Mouse (Mus musculus) forebrain, embryonic 13.5 days (tissue): Measurements from ENCODE around the gene Lurap1l. TPM values are rescaled to one million over a fixed set of nuclear protein-coding genes. Genes with fewer than 3 reads are reported as not detected.

Experiments
- ATAC-seq: fragments of 200-750 bp; cut with Nextera tagmentation; 2 replicates; pipeline ENCODE4 v1.8.0; 2017
- H3K27ac ChIP-seq: fragments of 300-500 bp; sonication (generic); 2 replicates; pipeline ENCODE4 v1.5.1; 2015; ENCODE audit warnings: inconsistent platforms, mild to moderate bottlenecking, moderate library complexity
- H3K27me3 ChIP-seq: fragments of 300-500 bp; sonication (generic); 2 replicates; pipeline ENCODE4 v1.6.1; 2015; ENCODE audit warnings: mild to moderate bottlenecking, inconsistent platforms
- H3K36me3 ChIP-seq: fragments of 300-500 bp; sonication (generic); 2 replicates; pipeline ENCODE4 v1.6.1; 2015; ENCODE audit warnings: mild to moderate bottlenecking, inconsistent platforms; ENCODE audit not compliant: poor library complexity, severe bottlenecking
- H3K4me1 ChIP-seq: fragments of 300-500 bp; sonication (generic); 2 replicates; pipeline ENCODE4 v1.6.1; 2015; ENCODE audit warnings: inconsistent platforms
- H3K4me2 ChIP-seq: fragments of 300-500 bp; sonication (generic); 2 replicates; pipeline ENCODE4 v1.6.1; 2015; ENCODE audit warnings: inconsistent platforms, mild to moderate bottlenecking, moderate library complexity
- H3K4me3 ChIP-seq: fragments of 300-500 bp; sonication (generic); 2 replicates; pipeline ENCODE4 v1.5.1; 2015; ENCODE audit warnings: mild to moderate bottlenecking, inconsistent platforms
- H3K9ac ChIP-seq: fragments of 300-500 bp; sonication (generic); 2 replicates; pipeline ENCODE4 v1.6.1; 2015; ENCODE audit warnings: mild to moderate bottlenecking, inconsistent platforms
- H3K9me3 ChIP-seq: fragments of 300-500 bp; sonication (generic); replicated peaks from 2 replicates; pipeline ENCODE4 v1.6.1; 2016; ENCODE audit warnings: inconsistent platforms
- WGBS: fragments of 180-500 bp; shearing (Covaris S2); methylation state at CpG from one replicate; pipeline ENCODE4 v1.1.7; 2015; 5-methylcytosine and 5-hydroxymethylcytosine counted together
- polyA plus RNA-seq: library from polyadenylated mRNA; unstranded; fragments of >200 nt; fragmentation: Nextera tagmentation; extraction: Ambion mirVana; gene quantifications from 2 replicates; pipeline ENCODE4 v1.2.1, GENCODE M21; 2015

The Lurap1l gene
- polyA plus RNA-seq, 1 experiment from 2014 or later, result 3.3 TPM

GRCm38 (mm10) chr4:80919217-80919867 lies 8.9 kb downstream of the Lurap1l start:
- H3K4me2 ChIP-seq, result no peak overlapping the region
- ATAC-seq, result no peak
- no peaks in the 10 kb centered on the region for H3K9me3 ChIP-seq
- no peaks in the 10 kb centered on the region for H3K27me3 ChIP-seq
- H3K9ac ChIP-seq, result no peak overlapping the region
- 77% methylated on average over 1 of the region's 1 CpGs for WGBS
- no peak overlapping the region for H3K4me3 ChIP-seq
- no peak overlapping the region for H3K27ac ChIP-seq
- H3K4me1 ChIP-seq, result no peaks in the 10 kb centered on the region
- H3K36me3 ChIP-seq, result no peaks in the 10 kb centered on the region

GRCm38 (mm10) chr4:80921646-80922489 lies 11.4 kb downstream of the Lurap1l start:
- Histone ChIP-seq H3K27ac (no peak overlapping the region), H3K4me2 (no peak overlapping the region), H3K4me1 (0 out of 2 replicates have a peak, but pooled peaks cover 5% of the 10 kb centered on the region), H3K9ac (no peak overlapping the region), H3K9me3 (no peaks in the 10 kb centered on the region), H3K27me3 (no peaks in the 10 kb centered on the region), H3K4me3 (no peak overlapping the region), H3K36me3 (no peaks in the 10 kb centered on the region)
- 88% methylated on average over 4 of the region's 4 CpGs for WGBS
- ATAC-seq, result no peak

GRCm38 (mm10) chr4:80922654-80923053 lies 12.2 kb downstream of the Lurap1l start:
- H3K9me3 ChIP-seq, result no peaks in the 10 kb centered on the region
- no peak overlapping the region for H3K27ac ChIP-seq
- H3K4me2 ChIP-seq, result no peak overlapping the region
- no peaks in the 10 kb centered on the region for H3K27me3 ChIP-seq
- H3K4me1 ChIP-seq, result 0 out of 2 replicates have a peak, but pooled peaks cover 5% of the 10 kb centered on the region
- ATAC-seq, result no peak
- no peak overlapping the region for H3K4me3 ChIP-seq
- no peak overlapping the region for H3K9ac ChIP-seq
- no peaks in the 10 kb centered on the region for H3K36me3 ChIP-seq
- WGBS, result 92% methylated on average over 2 of the region's 2 CpGs

DNA sequence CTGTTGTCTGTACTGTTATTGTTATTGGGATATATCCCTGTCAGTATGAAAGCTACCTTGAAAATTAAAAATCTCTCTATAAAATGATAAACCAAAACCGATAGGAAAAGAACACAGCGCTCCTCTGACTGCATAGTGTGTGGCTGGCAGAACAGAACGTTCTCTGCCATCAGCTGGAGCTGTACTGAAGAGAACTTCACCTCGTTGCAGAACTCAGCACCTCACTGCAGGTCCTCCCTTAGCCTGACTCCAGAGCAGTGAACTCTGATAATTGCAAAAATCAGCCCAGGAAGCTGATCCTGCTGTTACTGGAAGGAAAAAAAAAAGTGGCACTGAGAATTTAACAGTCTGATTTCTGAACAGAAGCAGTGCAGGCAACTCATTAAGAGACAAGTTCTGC lies 14.4 kb downstream of the Lurap1l start:
- no peak for ATAC-seq
- H3K36me3 ChIP-seq, result no peaks in the 10 kb centered on the region
- H3K4me2 ChIP-seq, result no peak overlapping the region
- H3K9me3 ChIP-seq, result no peaks in the 10 kb centered on the region
- H3K27ac ChIP-seq, result peak overlapping the region; percentile 14; the same call in 1 of the 2 replicates
- H3K9ac ChIP-seq, result no peak overlapping the region
- H3K4me3 ChIP-seq, result no peak overlapping the region
- 0 out of 2 replicates have a peak, but pooled peaks cover 5% of the 10 kb centered on the region for H3K4me1 ChIP-seq
- H3K27me3 ChIP-seq, result no peaks in the 10 kb centered on the region
- 75% methylated on average over 4 of the region's 4 CpGs for WGBS

GRCm38 (mm10) chr4:80925752-80926519 lies 15.5 kb downstream of the Lurap1l start:
- H3K27ac ChIP-seq, result 0 out of 2 replicates have a peak overlapping the region, but pooled peaks have one; percentile 21
- peak; percentile 71 for ATAC-seq
- 0 out of 2 replicates have a peak, but pooled peaks cover 5% of the 10 kb centered on the region for H3K4me1 ChIP-seq
- H3K9me3 ChIP-seq, result no peaks in the 10 kb centered on the region
- no peak overlapping the region for H3K4me3 ChIP-seq
- no peaks in the 10 kb centered on the region for H3K27me3 ChIP-seq
- no peak overlapping the region for H3K4me2 ChIP-seq
- no peaks in the 10 kb centered on the region for H3K36me3 ChIP-seq
- 74% methylated on average over 6 of the region's 6 CpGs for WGBS
- H3K9ac ChIP-seq, result no peak overlapping the region

- H3K4me1 ChIP-seq, result no peaks in the 10 kb centered on the region
- no peak overlapping the region for H3K4me2 ChIP-seq
- ATAC-seq, result no peak
- H3K27ac ChIP-seq, result no peak overlapping the region
- no peak overlapping the region for H3K4me3 ChIP-seq
- no peaks in the 10 kb centered on the region for H3K36me3 ChIP-seq
- 95% methylated on average over 3 of the region's 3 CpGs for WGBS
- H3K27me3 ChIP-seq, result no peaks in the 10 kb centered on the region
- H3K9me3 ChIP-seq, result no peaks in the 10 kb centered on the region
- H3K9ac ChIP-seq, result no peak overlapping the region
Measured at GRCm38 (mm10) chr4:80934749-80935148, 24.3 kb downstream of the Lurap1l start.

GRCm38 (mm10) chr4:80939115-80939514 lies 28.7 kb downstream of the Lurap1l start:
- no peak overlapping the region for H3K27ac ChIP-seq
- H3K27me3 ChIP-seq, result no peaks in the 10 kb centered on the region
- no peak overlapping the region for H3K4me2 ChIP-seq
- no peak for ATAC-seq
- no peak overlapping the region for H3K4me3 ChIP-seq
- H3K9me3 ChIP-seq, result no peaks in the 10 kb centered on the region
- H3K36me3 ChIP-seq, result no peaks in the 10 kb centered on the region
- WGBS, result 78% methylated on average over 2 of the region's 2 CpGs
- no peak overlapping the region for H3K9ac ChIP-seq
- H3K4me1 ChIP-seq, result no peaks in the 10 kb centered on the region

DNA sequence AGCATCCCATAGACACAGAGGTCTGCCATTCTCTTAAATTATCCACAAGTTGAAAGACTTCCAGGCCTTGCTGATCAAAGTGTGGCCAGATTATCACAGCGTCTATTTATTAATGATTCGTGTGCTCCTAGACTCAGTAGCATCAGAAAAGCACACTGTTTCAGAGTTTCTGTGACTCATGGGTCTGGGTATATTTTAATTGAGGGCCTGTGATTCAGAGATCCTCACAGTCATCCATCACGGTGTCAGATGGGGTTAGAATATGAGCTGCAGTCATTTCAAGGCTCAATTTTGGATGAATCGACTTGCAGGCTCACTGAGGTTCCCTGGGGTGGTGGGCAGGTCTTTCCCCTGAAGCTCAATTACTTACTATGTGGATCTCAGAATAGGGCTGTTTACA lies 30.5 kb downstream of the Lurap1l start:
- H3K4me1 ChIP-seq, result no peaks in the 10 kb centered on the region
- H3K4me2 ChIP-seq, result no peak overlapping the region
- WGBS, result 84% methylated on average over 4 of the region's 4 CpGs
- no peaks in the 10 kb centered on the region for H3K27me3 ChIP-seq
- no peak overlapping the region for H3K4me3 ChIP-seq
- no peak for ATAC-seq
- no peak overlapping the region for H3K9ac ChIP-seq
- H3K27ac ChIP-seq, result no peak overlapping the region
- H3K9me3 ChIP-seq, result no peaks in the 10 kb centered on the region
- H3K36me3 ChIP-seq, result no peaks in the 10 kb centered on the region

DNA sequence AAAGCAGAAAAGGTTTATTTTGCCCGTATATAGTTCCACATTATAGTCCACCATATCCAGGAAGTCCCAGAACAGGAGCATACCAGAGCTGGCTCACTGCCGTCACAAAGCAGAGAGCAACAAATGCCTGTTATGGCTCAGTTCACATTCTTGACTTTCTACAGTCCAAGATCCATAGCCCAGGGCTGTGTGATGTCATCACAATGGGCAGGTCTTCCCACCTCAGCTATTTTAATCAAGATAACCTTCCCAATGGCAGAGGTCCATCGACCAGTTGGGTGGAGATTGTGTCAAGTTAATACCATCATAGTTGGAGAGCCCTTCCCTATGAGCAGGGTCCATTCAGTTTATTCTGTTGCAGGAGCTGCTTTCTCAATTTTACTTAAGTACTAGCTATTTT lies 31.5 kb downstream of the Lurap1l start:
- H3K27ac ChIP-seq, result no peak overlapping the region
- WGBS, result 86% methylated on average over 3 of the region's 3 CpGs
- no peaks in the 10 kb centered on the region for H3K36me3 ChIP-seq
- H3K4me3 ChIP-seq, result no peak overlapping the region
- no peak overlapping the region for H3K9ac ChIP-seq
- no peaks in the 10 kb centered on the region for H3K9me3 ChIP-seq
- H3K4me2 ChIP-seq, result no peak overlapping the region
- H3K4me1 ChIP-seq, result no peaks in the 10 kb centered on the region
- no peak for ATAC-seq
- no peaks in the 10 kb centered on the region for H3K27me3 ChIP-seq

DNA sequence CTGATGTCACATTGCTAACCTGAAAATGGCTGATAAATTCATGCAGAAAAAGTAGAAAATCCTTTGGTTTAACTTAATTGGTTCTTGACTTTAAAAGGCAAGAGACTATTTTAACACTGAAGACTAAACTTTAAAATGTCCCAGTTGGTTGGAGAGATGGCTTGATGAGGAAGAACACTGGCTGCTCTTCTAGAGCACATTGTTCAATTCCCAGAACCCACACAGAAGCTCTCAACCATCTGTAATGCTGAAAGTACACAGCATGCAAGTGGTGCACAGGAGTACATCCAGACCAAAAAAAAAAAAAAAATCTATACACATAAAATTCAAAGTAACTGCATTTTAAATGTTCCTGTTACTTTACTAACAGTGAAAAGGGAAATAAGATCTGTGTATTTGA lies 34.2 kb downstream of the Lurap1l start:
- Histone ChIP-seq H3K4me3 (no peak overlapping the region), H3K4me2 (no peak overlapping the region)
- no peak for ATAC-seq

GRCm38 (mm10) chr4:80949110-80949509 lies 38.7 kb downstream of the Lurap1l start:
- Histone ChIP-seq H3K4me2 (no peak overlapping the region), H3K4me1 (no peaks in the 10 kb centered on the region), H3K27me3 (no peaks in the 10 kb centered on the region), H3K27ac (no peak overlapping the region), H3K9ac (no peak overlapping the region), H3K36me3 (no peaks in the 10 kb centered on the region), H3K9me3 (no peaks in the 10 kb centered on the region), H3K4me3 (no peak overlapping the region)
- ATAC-seq, result no peak

More for the DNA sequence above, 34.2 kb downstream of the Lurap1l start:
- no peaks in the 10 kb centered on the region for H3K9me3 ChIP-seq
- H3K4me1 ChIP-seq, result no peaks in the 10 kb centered on the region
- no peaks in the 10 kb centered on the region for H3K36me3 ChIP-seq
- no peaks in the 10 kb centered on the region for H3K27me3 ChIP-seq
- H3K9ac ChIP-seq, result no peak overlapping the region
- H3K27ac ChIP-seq, result no peak overlapping the region

GRCm38 (mm10) chr4:80949720-80950119 lies 39.3 kb downstream of the Lurap1l start:
- no peaks in the 10 kb centered on the region for H3K4me1 ChIP-seq
- H3K4me2 ChIP-seq, result no peak overlapping the region
- H3K4me3 ChIP-seq, result no peak overlapping the region
- H3K27me3 ChIP-seq, result no peaks in the 10 kb centered on the region
- no peak overlapping the region for H3K9ac ChIP-seq
- ATAC-seq, result no peak
- no peaks in the 10 kb centered on the region for H3K36me3 ChIP-seq
- WGBS, result 57% methylated on average over 2 of the region's 2 CpGs
- no peaks in the 10 kb centered on the region for H3K9me3 ChIP-seq
- no peak overlapping the region for H3K27ac ChIP-seq
